Mouse (Mus musculus) midbrain, embryonic 15.5 days (tissue): ENCODE measurements around the gene Rgs7. TPM values are rescaled to one million over a fixed set of nuclear protein-coding genes. Genes with fewer than 3 reads are reported as not detected.

ENCODE experiments used
- ATAC-seq: fragments of 200-750 bp; cut with Nextera tagmentation; replicated peaks from 2 replicates; pipeline ENCODE4 v1.8.0; 2017; ENCODE audit warnings: moderate TSS enrichment
- H3K27ac ChIP-seq: fragments of 300-500 bp; sonication (generic); 2 replicates; pipeline ENCODE4 v1.5.1; 2015; ENCODE audit warnings: mild to moderate bottlenecking, inconsistent platforms
- H3K27me3 ChIP-seq: fragments of 300-500 bp; sonication (generic); replicated peaks from 2 replicates; pipeline ENCODE4 v1.6.1; 2015; ENCODE audit warnings: inconsistent platforms
- H3K36me3 ChIP-seq: fragments of 300-500 bp; sonication (generic); replicated peaks from 2 replicates; pipeline ENCODE4 v1.6.1; 2015; ENCODE audit warnings: inconsistent platforms
- H3K4me1 ChIP-seq: fragments of 300-500 bp; sonication (generic); 2 replicates; pipeline ENCODE4 v1.6.1; 2015; ENCODE audit warnings: inconsistent platforms
- H3K4me2 ChIP-seq: fragments of 300-500 bp; sonication (generic); 2 replicates; pipeline ENCODE4 v1.6.1; 2015; ENCODE audit warnings: inconsistent platforms, mild to moderate bottlenecking, moderate library complexity
- H3K4me3 ChIP-seq: fragments of 300-500 bp; sonication (generic); 2 replicates; pipeline ENCODE4 v1.5.1; 2015; ENCODE audit warnings: mild to moderate bottlenecking, inconsistent platforms
- H3K9ac ChIP-seq: fragments of 300-500 bp; sonication (generic); 2 replicates; pipeline ENCODE4 v1.6.1; 2015; ENCODE audit warnings: mild to moderate bottlenecking, inconsistent platforms
- H3K9me3 ChIP-seq: fragments of 300-500 bp; sonication (generic); 2 replicates; pipeline ENCODE4 v1.6.1; 2016; ENCODE audit warnings: inconsistent platforms
- WGBS: fragments of 180-500 bp; shearing (Covaris S2); methylation state at CpG from one replicate; pipeline ENCODE4 v1.1.7; 2015; ENCODE audit warnings: mixed read lengths; 5-methylcytosine and 5-hydroxymethylcytosine counted together
- polyA plus RNA-seq: library from polyadenylated mRNA; unstranded; fragments of >200 nt; fragmentation: Nextera tagmentation; extraction: Ambion mirVana; gene quantifications from 2 replicates; pipeline ENCODE4 v1.2.1, GENCODE M21; 2015

Rgs7 gene
- polyA plus RNA-seq, 1 experiment from 2014 or later = 39.1 TPM

GRCm38 (mm10) chr1:175346162-175346561 is 146.1 kb downstream of the Rgs7 start:
- no peaks in the 10 kb centered on the region for H3K9me3 ChIP-seq
- no peak for ATAC-seq
- no peak overlapping the region for H3K4me3 ChIP-seq
- no peaks in the 10 kb centered on the region for H3K36me3 ChIP-seq
- no peak overlapping the region for H3K27ac ChIP-seq
- no peaks in the 10 kb centered on the region for H3K27me3 ChIP-seq
- H3K4me1 ChIP-seq = no peaks in the 10 kb centered on the region
- 92% methylated on average over 1 of the region's 1 CpGs for WGBS
- H3K9ac ChIP-seq = no peak overlapping the region
- no peak overlapping the region for H3K4me2 ChIP-seq

DNA sequence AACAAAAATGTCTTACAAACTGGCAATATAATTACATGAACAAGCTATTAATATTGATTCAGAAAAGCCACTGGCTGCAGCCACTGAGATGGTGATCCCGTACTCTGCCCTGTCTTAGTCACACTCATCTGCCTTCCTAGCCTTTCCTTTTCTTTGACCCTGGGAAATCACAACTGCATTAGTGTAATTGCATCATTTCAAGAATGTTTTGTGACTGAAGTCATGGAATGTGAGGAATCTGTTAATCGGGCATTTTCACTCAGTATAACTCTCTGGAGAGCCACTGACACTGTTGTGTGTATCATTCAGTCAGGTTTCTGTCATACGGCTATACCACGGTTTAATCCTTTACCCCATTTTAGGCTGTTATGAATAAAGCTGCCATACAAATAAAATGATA is 156.1 kb downstream of the Rgs7 start:
- H3K9me3 ChIP-seq = no peaks in the 10 kb centered on the region
- 67% methylated on average over 4 of the region's 4 CpGs for WGBS
- H3K9ac ChIP-seq = no peak overlapping the region
- H3K27ac ChIP-seq = no peak overlapping the region
- H3K36me3 ChIP-seq = no peaks in the 10 kb centered on the region
- no peaks in the 10 kb centered on the region for H3K27me3 ChIP-seq
- no peak overlapping the region for H3K4me3 ChIP-seq
- ATAC-seq = no peak
- no peaks in the 10 kb centered on the region for H3K4me1 ChIP-seq
- no peak overlapping the region for H3K4me2 ChIP-seq

GRCm38 (mm10) chr1:175333041-175333854 is 159.1 kb downstream of the Rgs7 start:
- Histone ChIP-seq H3K4me1 (no peaks in the 10 kb centered on the region), H3K36me3 (no peaks in the 10 kb centered on the region), H3K4me2 (no peak overlapping the region), H3K4me3 (no peak overlapping the region), H3K27ac (no peak overlapping the region), H3K27me3 (no peaks in the 10 kb centered on the region), H3K9ac (no peak overlapping the region), H3K9me3 (no peaks in the 10 kb centered on the region)
- no peak for ATAC-seq
- 93% methylated on average over 9 of the region's 9 CpGs for WGBS

- no peak overlapping the region for H3K27ac ChIP-seq
- H3K4me1 ChIP-seq = no peaks in the 10 kb centered on the region
- H3K9me3 ChIP-seq = no peaks in the 10 kb centered on the region
- H3K4me2 ChIP-seq = no peak overlapping the region
- H3K27me3 ChIP-seq = no peaks in the 10 kb centered on the region
- no peaks in the 10 kb centered on the region for H3K36me3 ChIP-seq
- WGBS = 82% methylated on average over 3 of the region's 3 CpGs
- no peak overlapping the region for H3K4me3 ChIP-seq
- H3K9ac ChIP-seq = no peak overlapping the region
- no peak for ATAC-seq
Observed at GRCm38 (mm10) chr1:175329934-175330471, 162.3 kb downstream of the Rgs7 start.

DNA sequence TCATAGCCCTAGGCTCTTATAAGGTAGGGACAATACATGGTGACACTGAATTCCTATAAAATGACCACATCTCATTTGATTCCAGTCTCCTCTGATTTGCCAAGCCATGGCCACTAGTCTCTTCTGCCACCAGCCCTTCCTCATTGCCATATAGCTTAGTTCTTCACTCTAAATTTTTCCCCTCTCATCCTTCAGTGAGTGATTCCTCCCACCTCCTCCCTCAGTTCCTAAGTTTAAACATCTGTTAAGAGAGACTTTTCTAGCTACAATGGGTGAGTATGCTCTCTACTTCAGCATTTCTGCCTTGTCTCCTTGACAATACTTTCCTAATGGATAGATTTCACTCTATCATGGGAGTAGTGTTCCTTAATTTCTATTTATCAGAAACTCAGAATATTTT is 169.5 kb downstream of the Rgs7 start:
- Histone ChIP-seq H3K27me3 (no peaks in the 10 kb centered on the region), H3K9me3 (no peaks in the 10 kb centered on the region), H3K4me2 (no peak overlapping the region), H3K4me1 (no peaks in the 10 kb centered on the region), H3K27ac (no peak overlapping the region), H3K4me3 (no peak overlapping the region), H3K9ac (no peak overlapping the region), H3K36me3 (no peaks in the 10 kb centered on the region)
- no peak for ATAC-seq

- no peak overlapping the region for H3K27ac ChIP-seq
- 63% methylated on average over 9 of the region's 9 CpGs for WGBS
- no peak overlapping the region for H3K9ac ChIP-seq
- H3K4me2 ChIP-seq = no peak overlapping the region
- ATAC-seq = no peak
- H3K27me3 ChIP-seq = no peaks in the 10 kb centered on the region
- H3K36me3 ChIP-seq = no peaks in the 10 kb centered on the region
- no peak overlapping the region for H3K4me3 ChIP-seq
- no peaks in the 10 kb centered on the region for H3K4me1 ChIP-seq
- no peaks in the 10 kb centered on the region for H3K9me3 ChIP-seq
Observed at GRCm38 (mm10) chr1:175319205-175319604, 173.1 kb downstream of the Rgs7 start.

GRCm38 (mm10) chr1:175317264-175317663 is 175.0 kb downstream of the Rgs7 start:
- H3K36me3 ChIP-seq = no peaks in the 10 kb centered on the region
- H3K4me1 ChIP-seq = no peaks in the 10 kb centered on the region
- no peak overlapping the region for H3K4me2 ChIP-seq
- no peak overlapping the region for H3K9ac ChIP-seq
- no peak for ATAC-seq
- no peaks in the 10 kb centered on the region for H3K27me3 ChIP-seq
- H3K27ac ChIP-seq = no peak overlapping the region
- 42% methylated on average over 1 of the region's 1 CpGs for WGBS
- H3K4me3 ChIP-seq = no peak overlapping the region
- H3K9me3 ChIP-seq = no peaks in the 10 kb centered on the region

GRCm38 (mm10) chr1:175307604-175308003 is 184.7 kb downstream of the Rgs7 start:
- WGBS = 66% methylated on average over 3 of the region's 3 CpGs
- no peaks in the 10 kb centered on the region for H3K27me3 ChIP-seq
- no peaks in the 10 kb centered on the region for H3K4me1 ChIP-seq
- H3K9ac ChIP-seq = no peak overlapping the region
- no peak overlapping the region for H3K4me2 ChIP-seq
- no peaks in the 10 kb centered on the region for H3K36me3 ChIP-seq
- no peaks in the 10 kb centered on the region for H3K9me3 ChIP-seq
- ATAC-seq = 0 out of 2 replicates have a peak, but pooled peaks have one; percentile 51
- no peak overlapping the region for H3K27ac ChIP-seq
- H3K4me3 ChIP-seq = no peak overlapping the region

DNA sequence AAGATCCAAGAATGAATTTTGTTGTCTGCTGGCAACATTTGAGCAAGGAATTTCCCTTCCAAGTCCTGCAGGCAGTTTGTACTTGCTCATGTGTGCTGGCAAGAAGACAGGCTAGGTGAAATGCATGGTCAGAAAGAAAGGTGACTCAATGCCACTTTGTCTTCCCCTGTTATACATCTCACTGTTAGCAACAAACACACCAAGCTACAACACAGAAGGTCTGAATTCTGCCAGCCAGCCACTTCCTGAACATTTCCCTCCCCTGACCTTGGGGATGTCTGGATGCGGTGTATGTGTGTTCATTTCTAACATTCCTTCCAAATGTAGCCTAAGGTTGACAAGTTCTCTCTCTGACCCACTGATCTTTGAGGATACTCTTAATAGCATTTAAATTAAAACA is 191.4 kb downstream of the Rgs7 start:
- H3K4me1 ChIP-seq = no peaks in the 10 kb centered on the region
- H3K27ac ChIP-seq = no peak overlapping the region
- no peaks in the 10 kb centered on the region for H3K36me3 ChIP-seq
- no peaks in the 10 kb centered on the region for H3K27me3 ChIP-seq
- no peak overlapping the region for H3K4me2 ChIP-seq
- H3K4me3 ChIP-seq = no peak overlapping the region
- H3K9me3 ChIP-seq = no peaks in the 10 kb centered on the region
- 68% methylated on average over 1 of the region's 1 CpGs for WGBS
- no peak for ATAC-seq
- H3K9ac ChIP-seq = no peak overlapping the region

DNA sequence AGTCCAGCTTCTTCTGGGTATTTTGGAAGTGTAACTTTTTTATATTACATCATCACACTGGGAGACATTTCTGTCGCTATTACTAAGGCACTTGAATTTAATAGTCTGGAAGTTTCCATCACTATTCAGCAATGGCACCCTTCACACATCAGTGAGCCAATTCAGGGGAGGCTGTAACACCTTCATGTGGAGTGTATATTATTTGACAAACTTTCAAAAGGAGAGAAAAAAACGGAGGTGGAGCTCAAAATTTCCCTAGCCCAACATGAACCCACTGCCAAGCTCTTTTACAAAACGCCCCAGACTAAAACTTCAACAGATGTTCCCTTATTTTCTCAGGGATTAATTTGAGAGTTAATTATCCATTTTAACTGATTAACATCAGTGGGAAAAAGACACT is 191.9 kb downstream of the Rgs7 start:
- no peaks in the 10 kb centered on the region for H3K9me3 ChIP-seq
- WGBS = 44% methylated on average over 3 of the region's 3 CpGs
- no peaks in the 10 kb centered on the region for H3K4me1 ChIP-seq
- no peak overlapping the region for H3K9ac ChIP-seq
- ATAC-seq = no peak
- H3K36me3 ChIP-seq = no peaks in the 10 kb centered on the region
- no peak overlapping the region for H3K4me3 ChIP-seq
- no peaks in the 10 kb centered on the region for H3K27me3 ChIP-seq
- no peak overlapping the region for H3K27ac ChIP-seq
- no peak overlapping the region for H3K4me2 ChIP-seq

DNA sequence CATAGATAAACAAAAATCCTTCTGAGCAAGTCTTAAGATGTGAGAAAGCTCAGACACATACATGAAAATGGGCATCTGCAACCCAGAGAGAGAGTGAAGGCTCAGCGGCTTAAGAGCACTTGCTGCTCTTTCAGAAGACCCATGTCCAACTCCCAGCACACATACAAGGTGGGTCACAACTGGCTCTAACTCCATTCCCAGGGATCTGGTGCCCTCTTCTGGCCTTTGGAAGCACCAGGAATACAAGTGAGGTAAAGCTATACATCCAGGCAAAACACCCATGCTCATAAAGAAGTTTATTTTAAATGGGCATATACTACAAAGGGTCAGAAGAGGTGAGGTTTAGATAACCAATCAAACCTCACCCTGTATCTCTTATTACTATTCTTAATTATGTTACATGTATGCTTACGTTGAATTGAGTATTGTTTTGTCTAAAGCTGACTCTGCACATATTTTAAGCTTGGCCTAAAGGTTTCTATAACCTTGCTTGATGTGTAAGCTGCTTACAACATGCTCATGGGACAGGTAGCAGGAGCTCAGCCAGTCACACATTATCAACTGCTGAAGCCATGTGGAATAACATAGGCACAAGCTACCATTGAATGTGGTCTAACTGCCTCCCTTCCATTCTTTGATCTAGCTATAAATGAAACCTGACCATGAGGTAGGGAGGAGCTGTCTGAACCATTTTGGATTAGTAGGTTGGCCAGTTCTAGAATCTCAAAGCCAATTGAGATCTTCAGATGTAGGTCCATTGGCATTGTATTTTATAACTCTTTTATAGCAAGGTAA is 192.5 kb downstream of the Rgs7 start:
- WGBS = 92% methylated on average over 2 of the region's 2 CpGs
- no peaks in the 10 kb centered on the region for H3K36me3 ChIP-seq
- H3K9ac ChIP-seq = no peak overlapping the region
- H3K27ac ChIP-seq = no peak overlapping the region
- H3K27me3 ChIP-seq = no peaks in the 10 kb centered on the region
- no peaks in the 10 kb centered on the region for H3K4me1 ChIP-seq
- H3K4me2 ChIP-seq = no peak overlapping the region
- no peak overlapping the region for H3K4me3 ChIP-seq
- H3K9me3 ChIP-seq = no peaks in the 10 kb centered on the region
- no peak for ATAC-seq

- 97% methylated on average over 1 of the region's 1 CpGs for WGBS
- H3K4me1 ChIP-seq = no peaks in the 10 kb centered on the region
- no peaks in the 10 kb centered on the region for H3K27me3 ChIP-seq
- no peak overlapping the region for H3K27ac ChIP-seq
- H3K4me2 ChIP-seq = no peak overlapping the region
- no peaks in the 10 kb centered on the region for H3K36me3 ChIP-seq
- no peaks in the 10 kb centered on the region for H3K9me3 ChIP-seq
- ATAC-seq = no peak
- no peak overlapping the region for H3K4me3 ChIP-seq
- no peak overlapping the region for H3K9ac ChIP-seq
Observed at GRCm38 (mm10) chr1:175296906-175297305, 195.4 kb downstream of the Rgs7 start.
